Mouse (Mus musculus) liver, embryonic 14.5 days (tissue): Measurements from ENCODE around the gene Lingo1. TPM values are rescaled to one million over a fixed set of nuclear protein-coding genes. Genes with fewer than 3 reads are reported as not detected.

Source experiments
- ATAC-seq: fragments of 200-750 bp; cut with Nextera tagmentation; 2 replicates; pipeline ENCODE4 v1.8.0; 2017; ENCODE audit warnings: moderate number of reproducible peaks, mild to moderate bottlenecking, moderate library complexity; ENCODE audit not compliant: insufficient read depth
- DNase-seq, 3 experiments: peaks; one replicate each; pipeline ENCODE4 v3.0.0-alpha.2; 2012 to 2013; ENCODE audit warnings: low read depth in 3 of 3, low spot score in 3 of 3
- H3K27ac ChIP-seq: fragments of 300-500 bp; sonication (generic); 2 replicates; pipeline ENCODE4 v1.5.1; 2014; ENCODE audit warnings: moderate library complexity, mild to moderate bottlenecking, control low read depth, inconsistent platforms
- H3K27me3 ChIP-seq: fragments of 300-500 bp; sonication (generic); 2 replicates; pipeline ENCODE4 v1.6.1; 2014; ENCODE audit warnings: mild to moderate bottlenecking, low read length, moderate library complexity; ENCODE audit not compliant: control insufficient read depth, insufficient read depth
- H3K36me3 ChIP-seq: fragments of 300-500 bp; sonication (generic); replicated peaks from 2 replicates; pipeline ENCODE4 v1.6.1; 2014; ENCODE audit warnings: low read depth; ENCODE audit not compliant: control insufficient read depth, insufficient read depth
- H3K4me1 ChIP-seq, 2 experiments: fragments of 200-500 bp in 1 of 2; fragments of 300-500 bp in 1 of 2; sonication (generic) in 1 of 2; replicated peaks; 2 replicates each; pipeline ENCODE4 v1.6.1; 2012 to 2014; ENCODE audit warnings: antibody characterized with exemption in 1 of 2, inconsistent platforms in 1 of 2, low read length in 1 of 2; ENCODE audit not compliant: control insufficient read depth in 2 of 2, insufficient read depth in 2 of 2
- H3K4me2 ChIP-seq: fragments of 300-500 bp; sonication (generic); 2 replicates; pipeline ENCODE4 v1.6.1; 2014; ENCODE audit warnings: low read depth, mild to moderate bottlenecking, control low read depth, moderate library complexity
- H3K4me3 ChIP-seq, 2 experiments: fragments of 200-500 bp in 1 of 2; fragments of 300-500 bp in 1 of 2; sonication (generic) in 1 of 2; 2 replicates each; pipeline ENCODE4 v1.5.1; 2012 to 2014; ENCODE audit warnings: low read depth in 2 of 2, low read length in 2 of 2, mild to moderate bottlenecking in 2 of 2, control low read depth in 1 of 2, inconsistent platforms in 1 of 2, moderate library complexity in 1 of 2; ENCODE audit not compliant: insufficient read depth in 1 of 2
- H3K9ac ChIP-seq: fragments of 300-500 bp; sonication (generic); replicated peaks from 2 replicates; pipeline ENCODE4 v1.6.1; 2014; ENCODE audit warnings: mild to moderate bottlenecking, control low read depth, moderate library complexity
- H3K9me3 ChIP-seq: fragments of 300-500 bp; sonication (generic); 2 replicates; pipeline ENCODE4 v1.6.1; 2016; ENCODE audit warnings: low read length, mixed read lengths; ENCODE audit not compliant: control insufficient read depth
- CTCF ChIP-seq: IDR thresholded peaks from 2 replicates; pipeline ENCODE4 v1.5.1; 2016; ENCODE audit warnings: antibody characterized with exemption, low read depth, control low read depth
- EP300 ChIP-seq: IDR thresholded peaks from 2 replicates; pipeline ENCODE4 v1.6.1; 2016; ENCODE audit warnings: antibody characterized with exemption, low read depth
- WGBS: fragments of 180-500 bp; shearing (Covaris S2); extraction: QIAGEN DNeasy Blood & Tissue Kit; methylation state at CpG from one replicate; pipeline ENCODE4 v1.1.7; 2014; ENCODE audit not compliant: insufficient replicate concordance; 5-methylcytosine and 5-hydroxymethylcytosine counted together
- polyA plus RNA-seq, 2 experiments: library from polyadenylated mRNA; depleted of rRNA in 1 of 2; stranded (reverse) in 1 of 2; unstranded in 1 of 2; fragments of >200 nt; fragmentation: Nextera tagmentation in 1 of 2; extraction: Ambion mirVana in 1 of 2; gene quantifications; 2 replicates each; pipeline versions ENCODE4 v1.2.1 to v1.2.3; 2012 to 2014

Gene Lingo1
- polyA plus RNA-seq, 2 experiments, result 0.14 to 0.58 TPM

DNA sequence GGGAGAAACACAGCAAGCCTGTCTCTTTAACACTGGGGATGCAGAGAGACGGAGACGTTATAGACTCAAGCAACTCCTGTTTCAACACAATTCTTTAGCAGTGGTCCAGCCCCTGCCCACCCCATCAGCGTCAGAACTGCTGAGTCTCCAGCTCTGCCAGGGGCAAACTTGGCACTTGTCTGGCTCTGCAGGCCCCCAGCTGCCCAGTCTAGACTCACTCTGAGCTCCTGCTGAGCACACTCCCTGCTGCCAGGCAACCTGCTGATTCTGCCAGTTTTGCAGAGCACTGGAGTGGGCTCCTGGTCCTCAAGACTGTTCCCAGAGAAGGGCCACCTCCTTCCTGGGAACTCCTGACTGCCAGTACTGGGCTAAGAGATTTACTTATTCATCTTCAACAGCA, 214.6 kb downstream of the Lingo1 start:
- WGBS, result 42% methylated on average over 3 of the region's 3 CpGs
- H3K27ac ChIP-seq, result no peak overlapping the region
- ATAC-seq, result no peak

DNA sequence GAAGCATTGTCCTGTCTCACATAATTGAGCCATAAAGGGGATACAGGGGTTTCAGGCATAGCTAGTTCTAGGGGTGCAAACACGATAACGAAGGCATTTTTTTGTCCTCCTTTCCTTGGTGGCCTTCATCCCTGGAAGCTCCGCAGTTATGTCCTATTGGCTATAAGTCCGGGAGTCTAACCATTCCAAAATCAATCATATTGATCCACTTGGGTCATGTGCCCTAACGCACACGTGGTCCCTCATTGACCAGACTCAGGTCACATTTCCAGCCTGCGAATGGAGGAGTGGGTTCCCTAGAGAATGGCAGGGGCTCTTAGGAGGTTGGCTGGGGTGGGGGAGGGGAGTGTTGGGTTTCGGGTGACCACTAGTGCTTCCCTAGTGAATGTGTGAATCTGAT, 215.3 kb downstream of the Lingo1 start:
- no peak overlapping the region for H3K4me2 ChIP-seq
- no peak overlapping the region for H3K9ac ChIP-seq
- WGBS, result 62% methylated on average over 8 of the region's 8 CpGs
- H3K9me3 ChIP-seq, result no peaks in the 10 kb centered on the region
- ATAC-seq (no peak), DNase-seq (no peak)
- H3K4me1 ChIP-seq, result no peaks in the 10 kb centered on the region
- H3K36me3 ChIP-seq, result no peaks in the 10 kb centered on the region
- H3K4me3 ChIP-seq, result no peak overlapping the region
- no peak for TF ChIP-seq CTCF
- TF ChIP-seq EP300, result no peak
- H3K27me3 ChIP-seq, result no peaks in the 10 kb centered on the region
- H3K27ac ChIP-seq, result no peak overlapping the region

More for the DNA sequence above, 214.6 kb downstream of the Lingo1 start:
- DNase-seq, result no peak
- Histone ChIP-seq H3K4me3 (no peak overlapping the region), H3K27me3 (no peaks in the 10 kb centered on the region), H3K4me2 (no peak overlapping the region), H3K9me3 (no peaks in the 10 kb centered on the region), H3K4me1 (no peaks in the 10 kb centered on the region), H3K9ac (no peak overlapping the region), H3K36me3 (no peaks in the 10 kb centered on the region)
- TF ChIP-seq EP300 (no peak), CTCF (no peak)

DNA sequence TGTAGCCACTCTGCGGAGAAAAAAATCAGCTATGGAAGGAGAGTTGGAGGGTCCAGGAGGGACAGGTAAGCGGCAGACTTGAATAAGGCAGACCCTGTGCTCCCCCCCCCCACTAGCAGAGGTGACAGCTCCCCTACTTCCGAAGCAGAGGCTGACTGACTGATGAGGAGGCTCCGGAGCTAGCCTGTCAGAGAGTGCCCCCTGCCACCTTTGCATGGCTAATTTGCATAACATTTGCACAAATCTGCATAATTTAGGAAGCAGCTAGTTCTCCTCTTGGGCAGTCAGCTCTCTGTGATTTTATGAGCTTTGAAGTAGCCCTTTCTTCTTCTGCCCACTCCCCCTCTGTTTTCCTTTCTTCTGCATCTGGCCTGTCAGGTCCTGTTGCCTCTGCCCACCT, 216.2 kb downstream of the Lingo1 start:
- Histone ChIP-seq H3K27me3 (no peaks in the 10 kb centered on the region), H3K36me3 (no peaks in the 10 kb centered on the region), H3K4me2 (no peak overlapping the region), H3K27ac (no peak overlapping the region), H3K4me1 (no peaks in the 10 kb centered on the region), H3K4me3 (no peak overlapping the region), H3K9ac (no peak overlapping the region), H3K9me3 (no peaks in the 10 kb centered on the region)
- 24% methylated on average over 4 of the region's 4 CpGs for WGBS
- DNase-seq (no peak), ATAC-seq (no peak)
- no peak for TF ChIP-seq EP300
- no peak for TF ChIP-seq CTCF

DNA sequence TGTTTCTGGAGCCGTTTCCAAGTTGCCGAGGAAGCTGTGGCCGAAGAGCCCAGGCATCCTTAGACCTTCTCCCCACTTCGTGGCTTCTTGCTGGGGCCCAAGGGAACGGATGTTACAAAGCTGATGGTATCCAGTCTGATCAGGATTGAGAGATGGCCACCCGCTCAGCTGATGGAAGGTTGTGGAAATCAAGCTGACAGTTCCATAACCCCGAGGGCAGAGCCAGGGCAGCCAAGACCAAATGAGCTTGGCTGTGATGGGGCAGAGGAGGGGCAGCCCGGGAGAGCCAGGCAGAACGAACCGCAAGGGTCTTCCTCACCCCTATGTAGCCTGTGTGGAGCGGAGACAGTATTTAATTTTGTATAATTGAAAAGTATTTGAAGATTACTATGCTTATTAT, 218.9 kb downstream of the Lingo1 start:
- Histone ChIP-seq H3K4me3 (no peak overlapping the region), H3K9ac (no peak overlapping the region), H3K4me1 (no peaks in the 10 kb centered on the region), H3K4me2 (no peak overlapping the region), H3K27ac (no peak overlapping the region), H3K36me3 (no peaks in the 10 kb centered on the region), H3K9me3 (no peaks in the 10 kb centered on the region), H3K27me3 (no peaks in the 10 kb centered on the region)
- TF ChIP-seq EP300 (no peak), CTCF (no peak)
- no peak for ATAC-seq
- no peak for DNase-seq
- 56% methylated on average over 11 of the region's 11 CpGs for WGBS

DNA sequence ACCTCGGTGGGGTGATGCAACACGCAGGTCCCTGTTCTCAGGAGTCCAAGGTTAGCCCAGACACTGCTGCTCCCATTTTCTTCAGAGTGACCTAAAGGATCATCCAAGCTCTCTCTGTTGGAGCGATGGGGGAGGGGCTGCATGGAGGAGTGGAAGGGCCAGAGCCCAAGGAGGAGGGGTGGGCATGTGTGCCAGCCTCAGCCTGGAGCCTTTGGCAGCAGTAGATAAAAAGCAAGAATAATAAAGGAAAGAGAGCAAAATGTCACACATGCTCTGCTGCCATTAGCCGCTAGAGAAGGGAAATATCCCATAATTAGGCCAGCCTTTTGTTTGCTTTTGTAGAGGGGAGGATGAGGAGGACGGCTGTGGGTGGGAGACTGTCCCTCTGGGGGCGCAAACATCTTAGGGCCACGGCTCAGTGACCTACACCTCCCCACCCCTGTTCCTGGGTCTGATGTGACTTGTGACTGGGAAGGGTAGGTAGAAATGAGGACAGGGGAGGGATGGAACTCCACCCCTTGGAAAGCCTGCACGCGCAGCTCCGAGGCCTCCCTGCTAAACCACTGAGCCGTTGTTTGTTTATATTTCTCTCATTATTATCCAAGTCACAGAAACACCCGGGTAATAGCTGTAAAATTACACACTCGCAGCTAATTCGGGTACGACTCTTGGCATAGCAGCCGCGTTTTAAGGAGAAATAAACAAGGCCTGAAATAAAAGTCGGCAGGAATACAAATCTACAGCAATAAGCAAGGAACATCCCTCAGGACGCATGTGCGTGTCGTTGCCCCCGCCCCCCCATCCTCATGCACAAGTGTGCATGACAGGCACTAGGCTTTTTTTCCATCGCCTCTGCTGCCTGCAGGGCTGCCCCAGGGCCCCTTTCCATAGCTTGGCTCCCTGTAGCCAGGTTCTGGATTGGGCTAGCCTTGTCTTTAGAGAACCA, 223.5 kb downstream of the Lingo1 start:
- TF ChIP-seq EP300, result no peak
- no peak for TF ChIP-seq CTCF
- H3K9ac ChIP-seq, result no peak overlapping the region
- no peak overlapping the region for H3K4me2 ChIP-seq
- no peaks in the 10 kb centered on the region for H3K27me3 ChIP-seq
- H3K4me3 ChIP-seq, result no peak overlapping the region
- H3K36me3 ChIP-seq, result no peaks in the 10 kb centered on the region
- H3K9me3 ChIP-seq, result no peaks in the 10 kb centered on the region
- no peak overlapping the region for H3K27ac ChIP-seq
- WGBS, result 50% methylated on average over 23 of the region's 23 CpGs
- H3K4me1 ChIP-seq, result no peaks in the 10 kb centered on the region
- no peak for ATAC-seq
- no peak for DNase-seq

Other genes starting within 250 kb of the Lingo1 start
- not detected in 2 replicates for gene Odf3l1, start 68.2 kb upstream of the Lingo1 start, polyA plus RNA-seq (2012; rRNA removed)
- not detected in 2 replicates for gene Odf3l1, start 68.2 kb upstream of the Lingo1 start, polyA plus RNA-seq (2014; fragmentation: Nextera tagmentation; extraction: Ambion mirVana)
- 0.16 and 0.19 TPM in 2 replicates for gene Cspg4, start 68.6 kb upstream of the Lingo1 start, polyA plus RNA-seq (2012; rRNA removed)
- 0.08 and 0.32 TPM in 2 replicates for gene Cspg4, start 68.6 kb upstream of the Lingo1 start, polyA plus RNA-seq (2014; fragmentation: Nextera tagmentation; extraction: Ambion mirVana)
- gene Snx33, start 131.9 kb upstream of the Lingo1 start, polyA plus RNA-seq (2012; rRNA removed), result 0.74 and 0.78 TPM in 2 replicates
- 0.62 and 0.66 TPM in 2 replicates for gene Snx33, start 131.9 kb upstream of the Lingo1 start, polyA plus RNA-seq (2014; fragmentation: Nextera tagmentation; extraction: Ambion mirVana)
- gene Imp3, start 141.0 kb upstream of the Lingo1 start, polyA plus RNA-seq (2012; rRNA removed), result 69.2 and 93.9 TPM in 2 replicates
- 49.0 and 49.8 TPM in 2 replicates for gene Imp3, start 141.0 kb upstream of the Lingo1 start, polyA plus RNA-seq (2014; fragmentation: Nextera tagmentation; extraction: Ambion mirVana)
- 3.6 and 4.6 TPM in 2 replicates for gene Snupn, start 154.4 kb upstream of the Lingo1 start, polyA plus RNA-seq (2012; rRNA removed)
- 8.7 and 8.8 TPM in 2 replicates for gene Snupn, start 154.4 kb upstream of the Lingo1 start, polyA plus RNA-seq (2014; fragmentation: Nextera tagmentation; extraction: Ambion mirVana)
- gene Ptpn9, start 198.5 kb upstream of the Lingo1 start, polyA plus RNA-seq (2012; rRNA removed), result 3.1 and 3.4 TPM in 2 replicates
- 2.7 and 4.0 TPM in 2 replicates for gene Ptpn9, start 198.5 kb upstream of the Lingo1 start, polyA plus RNA-seq (2014; fragmentation: Nextera tagmentation; extraction: Ambion mirVana)